Mouse (Mus musculus) MEL (cell line): Measurements from ENCODE around the gene Dnase1l2.
A peak's percentile ranks its signal among the peaks of the same experiment; 100 is the strongest.

Experiments used
- BHLHE40 ChIP-seq: IDR thresholded peaks from 2 replicates; pipeline ENCODE4 v1.6.1; 2012; ENCODE audit warnings: low read depth, mild to moderate bottlenecking, inconsistent platforms, low read length, improper control_type of control experiment, borderline replicate concordance
- CHD2 ChIP-seq: IDR thresholded peaks from 2 replicates; pipeline ENCODE4 v1.6.1; 2011; ENCODE audit warnings: low read length, improper control_type of control experiment
- CTCF ChIP-seq, 3 experiments: IDR thresholded peaks in 2 of 3; conservative IDR thresholded peaks in 1 of 3; 2 replicates each; pipeline ENCODE4 v1.5.1; 2011 to 2012; ENCODE audit warnings: low read length in 3 of 3, low read depth in 2 of 3, mild to moderate bottlenecking in 2 of 3, improper control_type of control experiment in 1 of 3, inconsistent platforms in 1 of 3, mixed read lengths in 1 of 3, moderate library complexity in 1 of 3; ENCODE audit not compliant: control insufficient read depth in 1 of 3, insufficient read depth in 1 of 3, poor library complexity in 1 of 3, severe bottlenecking in 1 of 3
- ELF1 ChIP-seq: IDR thresholded peaks from 2 replicates; pipeline ENCODE4 v1.6.1; 2014; ENCODE audit warnings: low read depth, mild to moderate bottlenecking, inconsistent platforms, low read length, improper control_type of control experiment, moderate library complexity
- GATA1 ChIP-seq: IDR thresholded peaks from 2 replicates; pipeline ENCODE4 v1.6.1; 2011; ENCODE audit warnings: low read depth, low read length, improper control_type of control experiment
- JUND ChIP-seq: IDR thresholded peaks from 2 replicates; pipeline ENCODE4 v1.6.1; 2011; ENCODE audit warnings: low read depth, mild to moderate bottlenecking, improper control_type of control experiment, low read length
- MEF2A ChIP-seq: IDR thresholded peaks from 2 replicates; pipeline ENCODE4 v1.6.1; 2014; ENCODE audit warnings: low read depth, mild to moderate bottlenecking, inconsistent platforms, low read length, improper control_type of control experiment; ENCODE audit not compliant: poor library complexity, insufficient replicate concordance, severe bottlenecking; ENCODE audit errors: extremely low read depth
- POLR2A ChIP-seq, 2 experiments: IDR thresholded peaks; 2 replicates each; pipeline ENCODE4 v1.6.1; 2011 to 2012; ENCODE audit warnings: low read length in 2 of 2, mild to moderate bottlenecking in 2 of 2, control low read depth in 1 of 2, improper control_type of control experiment in 1 of 2, low read depth in 1 of 2, moderate library complexity in 1 of 2; ENCODE audit not compliant: control insufficient read depth in 1 of 2, insufficient read depth in 1 of 2, poor library complexity in 1 of 2

- TF ChIP-seq CHD2 (no peak), POLR2A (IDR thresholded peaks at IDR 0.05; ENCODE audit: control insufficient read depth in 1 of 2, insufficient read depth in 1 of 2, low read depth in 1 of 2, low read length in 2 of 2, poor library complexity in 1 of 2) (peak; percentile 89 to 90), CTCF (IDR thresholded peaks at IDR 0.05 in 2 of 3, conservative IDR thresholded peaks at IDR 0.05 in 1 of 3; ENCODE audit: control insufficient read depth in 1 of 3, insufficient read depth in 1 of 3, low read depth in 2 of 3, low read length in 3 of 3, poor library complexity in 1 of 3, severe bottlenecking in 1 of 3) (0 out of 6 replicates have a peak, but pooled peaks of 1 of the 3 experiments have one; percentile 3), ELF1 (no peak), JUND (no peak), GATA1 (no peak), MEF2A (no peak), BHLHE40 (no peak)
Observed at GRCm38 (mm10) chr17:24426471-24427169, 16.3 kb downstream of the Dnase1l2 start, which contains the start of gene Eci1.
